Mouse (Mus musculus) adrenal gland, adult 2 months (tissue): ENCODE measurements around the gene Rph3al. TPM values are rescaled to one million over a fixed set of nuclear protein-coding genes. Genes with fewer than 3 reads are reported as not detected.
A peak's percentile ranks its signal among the peaks of the same experiment; 100 is the strongest.

Experiments
- DNase-seq: peaks from one replicate; pipeline ENCODE4 v3.0.0; 2021
- polyA plus RNA-seq: library from polyadenylated mRNA; depleted of rRNA; stranded (reverse); fragments of >200 nt; gene quantifications from 2 replicates; pipeline ENCODE4 v1.2.3, GENCODE M21; 2012
- total RNA-seq, 2 experiments: library from RNA; stranded (reverse); gene quantifications; 2 replicates each; pipeline ENCODE4 v1.2.3; 2021

Rph3al gene
- total and polyA plus RNA-seq, 3 experiments = 16.6 to 19.6 (median 18.0) TPM

GRCm38 (mm10) chr11:75950459-75950858, 12.2 kb upstream of the Rph3al start:
- no peak for DNase-seq

GRCm38 (mm10) chr11:75948789-75949188, 10.6 kb upstream of the Rph3al start:
- peak; percentile 85 for DNase-seq

GRCm38 (mm10) chr11:75947223-75947622, 9.0 kb upstream of the Rph3al start:
- peak; percentile 70 for DNase-seq

GRCm38 (mm10) chr11:75945805-75946450, 7.7 kb upstream of the Rph3al start:
- no peak for DNase-seq

- peak; percentile 57 for DNase-seq
Observed at GRCm38 (mm10) chr11:75937370-75937871, 808 bp downstream of the Rph3al start.

GRCm38 (mm10) chr11:75935819-75936430, 2.3 kb downstream of the Rph3al start:
- peak; percentile 92 for DNase-seq

GRCm38 (mm10) chr11:75934425-75934824, 3.8 kb downstream of the Rph3al start:
- no peak for DNase-seq

GRCm38 (mm10) chr11:75933371-75933770, 4.9 kb downstream of the Rph3al start:
- DNase-seq = peak; percentile 71

- DNase-seq = no peak
Observed at GRCm38 (mm10) chr11:75930911-75931678, 7.1 kb downstream of the Rph3al start.

- DNase-seq = no peak
Observed at GRCm38 (mm10) chr11:75930208-75930607, 8.0 kb downstream of the Rph3al start.

- DNase-seq = no peak
Observed at GRCm38 (mm10) chr11:75927881-75928280, 10.3 kb downstream of the Rph3al start.

- peak; percentile 41 for DNase-seq
Observed at GRCm38 (mm10) chr11:75926431-75927312, 11.6 kb downstream of the Rph3al start.

- no peak for DNase-seq
Observed at GRCm38 (mm10) chr11:75925801-75926200, 12.4 kb downstream of the Rph3al start.

- no peak for DNase-seq
Observed at GRCm38 (mm10) chr11:75922741-75923140, 15.5 kb downstream of the Rph3al start.

GRCm38 (mm10) chr11:75919139-75919538, 19.1 kb downstream of the Rph3al start:
- no peak for DNase-seq

- DNase-seq = no peak
Observed at GRCm38 (mm10) chr11:75917340-75917739, 20.9 kb downstream of the Rph3al start.

- DNase-seq = peak; percentile 86
Observed at GRCm38 (mm10) chr11:75913953-75914352, 24.3 kb downstream of the Rph3al start.

- DNase-seq = peak; percentile 73
Observed at GRCm38 (mm10) chr11:75912944-75913657, 25.1 kb downstream of the Rph3al start.

- DNase-seq = no peak
Observed at GRCm38 (mm10) chr11:75911962-75912361, 26.3 kb downstream of the Rph3al start.

GRCm38 (mm10) chr11:75909702-75910429, 28.4 kb downstream of the Rph3al start:
- peak; percentile 22 for DNase-seq
